Mouse (Mus musculus) G1E (cell line): ENCODE data around the gene Peli2. TPM values are rescaled to one million over a fixed set of nuclear protein-coding genes. Genes with fewer than 3 reads are reported as not detected.

Experiments used
- ATAC-seq: 2 replicates; pipeline ENCODE4 v1.8.0; 2016; ENCODE audit warnings: mild to moderate bottlenecking; ENCODE audit not compliant: insufficient number of reproducible peaks, poor library complexity, low FRiP score, severe bottlenecking; ENCODE audit errors: extremely low read depth
- DNase-seq: peaks from one replicate; pipeline ENCODE4 v3.0.0; 2012; ENCODE audit warnings: low spot score
- H3K27me3 ChIP-seq: 2 replicates; pipeline ENCODE4 v1.6.1; 2012; ENCODE audit warnings: mild to moderate bottlenecking, low read length, inconsistent platforms; ENCODE audit not compliant: insufficient read depth
- H3K36me3 ChIP-seq: replicated peaks from 2 replicates; pipeline ENCODE3; 2012; ENCODE audit warnings: mild to moderate bottlenecking, inconsistent platforms
- H3K4me1 ChIP-seq: 2 replicates; pipeline ENCODE4 v1.6.1; 2012; ENCODE audit warnings: low read depth, low read length, inconsistent platforms, mixed read lengths; ENCODE audit not compliant: insufficient read depth
- H3K4me3 ChIP-seq: 2 replicates; pipeline ENCODE4 v1.5.1; 2012; ENCODE audit warnings: low read depth, mild to moderate bottlenecking, inconsistent platforms, low read length, moderate library complexity, mixed read lengths
- H3K9me3 ChIP-seq: replicated peaks from 2 replicates; pipeline ENCODE4 v1.6.1; 2012; ENCODE audit warnings: inconsistent platforms
- CTCF ChIP-seq: IDR thresholded peaks from 2 replicates; pipeline ENCODE4 v1.5.1; 2012; ENCODE audit warnings: low read depth, low read length, inconsistent platforms, mixed read lengths
- GATA1 ChIP-seq: IDR thresholded peaks from 2 replicates; pipeline ENCODE4 v1.6.1; 2012; ENCODE audit warnings: borderline replicate concordance, low read length, inconsistent platforms, mixed read lengths
- GATA2 ChIP-seq: IDR thresholded peaks from 2 replicates; pipeline ENCODE4 v1.6.1; 2012; ENCODE audit warnings: low read depth, low read length, inconsistent platforms, borderline replicate concordance
- POLR2AphosphoS5 ChIP-seq: IDR thresholded peaks from 2 replicates; pipeline ENCODE4 v1.6.1; 2012; ENCODE audit warnings: low read depth, low read length, inconsistent platforms; ENCODE audit not compliant: insufficient replicate concordance
- TAL1 ChIP-seq: conservative IDR thresholded peaks from 2 replicates; pipeline ENCODE4 v1.6.1; 2012; ENCODE audit warnings: low read depth, low read length, inconsistent platforms, mixed read lengths
- polyA plus RNA-seq: library from polyadenylated mRNA; stranded (reverse); fragments of >175 nt; gene quantifications from 2 replicates; pipeline ENCODE4 v1.2.3, GENCODE M21; 2012
- total RNA-seq, 2 experiments: library from RNA; stranded (forward) in 1 of 2; stranded (reverse) in 1 of 2; fragments of 200-1000 nt in 1 of 2; fragments of >200 nt in 1 of 2; fragmentation: Nextera tagmentation in 1 of 2; gene quantifications; 2 replicates each; pipeline ENCODE4 v1.2.3; 2014 to 2017

The Peli2 gene
- total and polyA plus RNA-seq, 3 experiments: 0.27 TPM; not detected in 2

DNA sequence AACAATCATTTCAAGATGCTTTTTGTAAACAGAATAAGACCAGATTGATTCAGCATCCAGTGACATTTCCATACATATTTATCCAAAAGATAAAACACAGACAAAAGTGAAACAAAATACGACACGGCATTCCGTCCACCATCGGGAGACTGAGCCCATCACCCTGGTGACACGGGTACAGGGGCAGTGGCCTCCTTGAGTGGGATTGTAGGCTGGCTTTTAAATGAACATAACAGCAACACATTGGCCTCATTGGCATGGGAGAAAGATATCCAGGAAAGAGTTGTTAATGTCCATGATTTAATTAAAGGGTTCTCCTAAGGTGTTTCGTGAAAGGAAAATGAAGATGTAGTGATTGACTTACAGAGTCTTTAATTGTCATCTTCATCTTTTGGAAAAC is 5.3 kb downstream of the Peli2 start:
- Histone ChIP-seq H3K4me1 (no peaks in the 10 kb centered on the region), H3K36me3 (no peaks in the 10 kb centered on the region), H3K4me3 (no peak overlapping the region), H3K9me3 (peaks cover 4% of the 10 kb centered on the region), H3K27me3 (no peaks in the 10 kb centered on the region; the same call in 1 of the 2 replicates)
- no peak for TF ChIP-seq TAL1
- TF ChIP-seq GATA2: no peak
- TF ChIP-seq POLR2AphosphoS5: no peak
- TF ChIP-seq CTCF: no peak
- TF ChIP-seq GATA1: no peak
- ATAC-seq: no peak
- no peak for DNase-seq

DNA sequence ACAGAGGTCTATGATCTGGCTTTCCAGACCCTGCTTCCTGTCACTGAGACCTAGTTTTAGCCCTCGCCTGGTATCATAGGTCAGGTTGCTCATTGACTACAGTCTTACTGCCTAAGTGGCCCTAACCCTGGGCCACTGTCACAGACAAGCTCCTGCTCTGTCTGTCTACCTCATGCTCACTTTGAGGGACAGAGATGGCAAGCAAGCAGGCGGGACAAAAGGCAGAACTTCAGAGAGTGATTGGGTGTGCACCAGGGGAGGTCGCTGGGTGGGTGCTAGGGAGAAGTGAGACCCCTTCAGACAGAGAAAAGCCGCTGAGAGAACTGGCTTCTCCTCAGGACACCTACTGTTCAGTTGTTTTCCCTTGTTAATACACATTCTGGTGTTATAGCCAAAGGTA is 6.3 kb downstream of the Peli2 start:
- H3K4me3 ChIP-seq: no peak overlapping the region
- no peaks in the 10 kb centered on the region; the same call in 1 of the 2 replicates for H3K27me3 ChIP-seq
- no peaks in the 10 kb centered on the region for H3K4me1 ChIP-seq
- H3K36me3 ChIP-seq: no peaks in the 10 kb centered on the region
- DNase-seq (no peak), ATAC-seq (no peak)
- TF ChIP-seq POLR2AphosphoS5: no peak
- TF ChIP-seq TAL1: no peak
- no peak for TF ChIP-seq GATA2
- no peak for TF ChIP-seq GATA1
- H3K9me3 ChIP-seq: no peaks in the 10 kb centered on the region

DNA sequence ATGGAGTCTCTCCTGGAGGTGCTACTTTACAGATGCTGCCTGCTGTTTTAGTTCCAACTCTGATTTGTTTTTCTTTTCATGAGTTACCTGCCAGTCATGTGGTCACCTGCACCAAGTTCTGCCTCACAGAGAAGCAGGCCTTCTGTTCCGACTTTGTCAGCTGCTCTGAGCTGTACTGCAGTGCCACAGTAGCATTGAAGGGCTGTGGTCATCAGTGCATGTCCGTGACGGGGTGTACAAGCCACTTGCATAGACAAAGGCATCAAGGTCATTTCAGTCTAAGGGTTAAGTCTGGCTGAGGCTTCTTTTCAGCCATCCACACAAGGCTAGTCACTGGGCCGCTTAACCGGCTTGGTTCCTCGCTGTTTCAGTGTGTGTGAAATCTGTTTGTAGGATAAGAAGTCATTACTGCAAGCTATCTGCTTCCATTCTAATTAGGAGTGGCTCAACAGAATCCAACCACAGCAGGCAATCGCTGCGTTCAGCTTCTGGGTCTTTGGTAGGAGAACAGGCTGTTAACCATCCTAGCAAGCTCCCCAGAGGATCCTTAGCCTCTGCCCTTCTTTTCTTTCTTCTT is 7.1 kb downstream of the Peli2 start:
- no peak for ATAC-seq
- no peak for DNase-seq
- no peaks in the 10 kb centered on the region for H3K9me3 ChIP-seq
- H3K4me1 ChIP-seq: no peaks in the 10 kb centered on the region
- H3K4me3 ChIP-seq: no peak overlapping the region
- H3K36me3 ChIP-seq: no peaks in the 10 kb centered on the region
- no peaks in the 10 kb centered on the region; the same call in 1 of the 2 replicates for H3K27me3 ChIP-seq
- TF ChIP-seq CTCF (no peak), GATA1 (no peak), GATA2 (no peak), POLR2AphosphoS5 (no peak), TAL1 (no peak)

DNA sequence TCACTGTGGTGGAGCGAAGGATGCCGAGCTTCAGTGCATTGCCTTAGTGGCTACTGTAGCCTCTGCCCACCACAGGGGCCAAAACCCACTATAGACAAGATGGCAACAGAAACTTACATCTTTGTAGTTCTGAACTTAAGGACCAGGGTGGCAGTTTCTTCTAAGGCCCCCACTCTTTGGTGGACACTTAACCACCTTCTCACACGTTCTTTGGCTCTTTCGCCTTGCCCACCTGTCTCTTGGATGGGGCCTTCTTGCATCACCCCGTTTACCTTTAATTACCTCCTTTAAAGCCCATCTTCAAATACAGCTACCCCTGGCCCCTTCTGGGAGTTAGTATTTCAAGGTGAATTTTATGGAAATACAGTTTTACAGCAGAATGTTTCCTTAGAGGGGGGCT is 8.1 kb downstream of the Peli2 start:
- DNase-seq (no peak), ATAC-seq (no peak)
- Histone ChIP-seq H3K4me3 (no peak overlapping the region), H3K36me3 (no peaks in the 10 kb centered on the region), H3K9me3 (no peaks in the 10 kb centered on the region), H3K27me3 (no peaks in the 10 kb centered on the region; the same call in 1 of the 2 replicates), H3K4me1 (no peaks in the 10 kb centered on the region)
- TF ChIP-seq POLR2AphosphoS5 (no peak), GATA1 (no peak), GATA2 (no peak), CTCF (no peak), TAL1 (no peak)

DNA sequence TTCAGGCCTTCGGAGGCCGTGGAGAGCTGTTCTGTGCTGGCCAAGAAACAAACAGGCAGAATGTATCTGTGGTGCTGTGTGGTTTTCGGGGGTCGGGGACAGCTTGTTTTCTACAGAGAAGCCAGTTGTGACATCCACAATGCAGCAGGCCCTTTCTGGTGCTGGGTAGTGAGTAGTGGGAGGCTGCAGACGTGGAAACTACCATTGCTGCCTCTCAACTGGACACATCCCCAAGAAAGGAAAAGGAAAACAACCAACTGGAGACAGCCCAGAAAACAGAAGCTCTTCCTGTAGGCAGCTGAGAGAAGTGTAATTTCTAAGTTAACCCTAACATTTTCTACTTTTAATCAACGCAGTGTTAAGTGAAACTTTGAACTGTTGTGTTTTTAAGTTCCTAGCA is 9.4 kb downstream of the Peli2 start:
- Histone ChIP-seq H3K4me3 (no peak overlapping the region), H3K36me3 (no peaks in the 10 kb centered on the region)
- TF ChIP-seq GATA2 (no peak), TAL1 (no peak), CTCF (no peak), POLR2AphosphoS5 (no peak), GATA1 (no peak)

DNA sequence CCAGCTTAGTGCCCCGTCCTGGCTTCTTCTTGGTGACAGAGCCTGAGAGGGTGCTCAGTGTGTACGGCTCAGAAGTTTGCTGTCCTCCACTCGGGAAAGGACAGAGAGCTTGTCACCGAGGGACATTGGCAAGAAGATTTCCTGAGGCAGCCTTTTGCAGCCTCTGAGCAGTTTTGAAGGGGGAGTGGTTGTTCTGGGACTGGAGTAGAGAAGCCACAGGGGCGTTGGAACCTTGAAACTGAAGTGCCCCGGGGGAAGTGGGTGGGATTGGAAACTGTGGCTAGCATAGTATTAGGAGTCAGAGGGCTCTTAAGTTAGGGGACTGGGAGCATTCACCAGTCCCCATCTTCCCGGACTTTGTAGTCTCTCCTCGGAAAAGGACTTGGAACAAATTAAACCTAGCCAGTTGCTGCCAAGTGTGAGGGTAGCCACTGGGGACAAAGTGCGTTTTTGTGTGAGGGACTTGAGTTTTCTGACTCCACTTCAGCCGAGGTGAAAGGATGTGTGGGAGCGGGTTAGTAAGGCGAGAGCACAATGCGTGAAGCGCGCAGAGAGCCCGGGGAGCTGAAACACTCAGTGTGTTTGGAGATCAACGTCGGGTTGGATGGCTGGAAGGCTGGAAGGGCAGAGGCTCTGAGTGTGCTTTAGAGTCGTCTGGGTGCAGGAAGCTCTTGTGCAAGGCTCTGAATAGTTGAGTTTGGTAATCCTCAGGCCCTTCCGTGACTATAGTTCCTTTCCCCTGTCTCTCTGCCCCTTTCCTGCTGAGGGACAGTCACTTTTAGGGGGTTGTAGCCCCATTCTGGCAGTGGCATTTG is 10.3 kb downstream of the Peli2 start:
- H3K36me3 ChIP-seq: no peaks in the 10 kb centered on the region
- ATAC-seq (no peak), DNase-seq (no peak)
- H3K4me1 ChIP-seq: no peaks in the 10 kb centered on the region
- TF ChIP-seq CTCF (no peak), TAL1 (no peak), GATA2 (no peak), GATA1 (no peak), POLR2AphosphoS5 (no peak)
- H3K27me3 ChIP-seq: no peaks in the 10 kb centered on the region; the same call in 1 of the 2 replicates
- H3K9me3 ChIP-seq: no peaks in the 10 kb centered on the region
- H3K4me3 ChIP-seq: no peak overlapping the region

More for the DNA sequence above, 9.4 kb downstream of the Peli2 start:
- no peak for DNase-seq
- Histone ChIP-seq H3K27me3 (no peaks in the 10 kb centered on the region; the same call in 1 of the 2 replicates), H3K4me1 (no peaks in the 10 kb centered on the region), H3K9me3 (no peaks in the 10 kb centered on the region)
- no peak for ATAC-seq
